Mouse (Mus musculus) c-Kit-negative CD71-positive TER-119-positive erythroid progenitor cells, embryonic 14.5 days (primary cell): ENCODE measurements around the gene Zfp664.

Source experiments
- DNase-seq: peaks from one replicate; pipeline ENCODE4 v3.0.0-alpha.2; 2013; ENCODE audit warnings: low read depth, low spot score

Zfp664 gene

DNA sequence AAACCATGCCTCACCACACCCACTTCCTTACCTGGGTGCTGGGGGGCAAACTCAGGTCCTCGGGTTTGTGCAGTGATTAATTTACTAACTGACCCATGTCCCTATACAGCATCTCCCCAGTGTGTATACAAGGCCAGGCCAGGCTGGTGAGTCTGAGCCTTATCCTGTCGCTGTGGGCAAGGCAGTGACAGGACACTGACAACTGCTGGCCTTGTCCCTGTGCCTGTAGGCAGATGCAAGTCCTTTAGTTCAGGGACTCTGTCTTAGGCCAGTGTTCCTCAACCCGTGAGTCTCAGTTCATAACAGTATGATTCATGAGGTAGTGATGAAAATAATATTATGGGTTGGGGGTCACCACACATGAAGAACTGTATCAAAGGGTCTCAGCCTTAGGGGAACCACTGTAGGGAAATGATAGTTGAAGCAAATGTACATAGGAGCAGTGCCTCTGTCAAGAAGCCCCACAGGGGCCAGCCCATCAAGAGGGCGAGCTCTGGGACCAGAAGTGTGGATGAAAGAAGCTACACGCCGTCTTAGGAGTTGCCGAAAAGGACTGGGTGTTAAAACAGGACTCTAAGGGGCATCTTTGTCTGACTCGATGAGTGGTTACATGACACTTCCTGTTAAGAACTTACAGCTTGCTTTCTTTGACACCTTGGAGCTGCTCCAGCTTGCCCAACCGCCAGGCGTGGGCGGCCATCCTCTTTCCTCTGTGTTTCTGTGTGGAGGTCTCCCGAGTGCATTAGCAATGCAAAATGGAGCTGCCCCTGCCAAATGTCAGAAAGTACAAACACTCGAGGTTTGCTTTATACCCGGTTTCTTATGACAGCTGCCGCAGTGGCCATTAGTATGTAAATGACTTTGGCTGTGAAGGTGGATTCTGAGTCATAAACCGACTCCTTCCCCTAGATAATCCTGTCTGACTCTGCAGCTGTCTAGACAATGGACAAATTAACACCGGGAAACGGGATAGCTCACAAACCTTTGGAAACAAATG lies 60.2 kb downstream of the Zfp664 start:
- DNase-seq: no peak

DNA sequence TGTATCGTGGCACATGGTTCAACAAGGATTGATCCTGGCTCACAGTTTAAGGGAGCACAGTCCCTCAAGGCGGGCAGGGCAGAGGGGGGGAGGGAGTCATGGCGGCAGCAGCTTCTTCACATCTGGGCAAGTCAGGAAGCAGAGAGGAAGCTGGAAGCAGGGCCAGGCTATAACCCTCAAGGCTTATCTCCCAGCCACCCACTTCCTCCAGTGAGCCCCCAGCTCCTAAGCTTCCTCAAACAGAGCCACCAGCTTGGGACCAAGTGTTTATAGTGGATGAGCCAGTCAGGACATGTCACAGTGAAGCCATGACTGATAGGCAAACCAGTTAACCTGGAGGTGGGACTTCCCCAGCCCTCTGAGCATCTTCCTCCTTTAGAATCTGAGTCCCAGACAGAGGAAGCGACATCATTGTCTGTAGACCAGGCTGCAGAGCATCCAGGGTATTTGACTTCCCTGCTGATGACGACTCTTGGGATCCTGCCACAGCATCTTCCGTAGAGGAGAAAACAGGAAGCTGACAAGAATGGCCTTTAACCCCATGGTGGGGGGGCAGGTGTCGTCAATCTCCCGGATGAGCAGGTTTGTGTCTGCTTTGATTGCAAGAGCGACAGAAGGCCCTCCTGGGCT lies 67.0 kb downstream of the Zfp664 start:
- DNase-seq: no peak

DNA sequence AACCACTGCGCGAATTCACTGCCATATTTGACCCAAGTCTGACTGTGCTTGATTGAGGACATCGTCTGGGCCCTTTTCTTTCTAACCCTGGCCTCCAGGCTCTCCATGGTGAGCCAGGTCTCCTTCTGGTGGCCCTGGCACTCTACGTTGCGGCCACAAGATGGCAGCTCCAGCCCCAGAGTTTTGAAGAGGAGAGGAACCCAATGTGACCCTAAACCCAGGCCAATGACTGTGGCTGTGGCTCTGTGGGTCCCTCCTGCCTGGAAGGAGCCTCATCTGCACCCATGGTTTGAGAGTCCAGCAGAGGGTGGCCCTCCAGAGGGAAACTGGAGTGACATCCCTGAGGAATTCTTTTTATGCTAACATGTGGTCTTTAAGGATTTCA lies 67.6 kb downstream of the Zfp664 start:
- no peak for DNase-seq

DNA sequence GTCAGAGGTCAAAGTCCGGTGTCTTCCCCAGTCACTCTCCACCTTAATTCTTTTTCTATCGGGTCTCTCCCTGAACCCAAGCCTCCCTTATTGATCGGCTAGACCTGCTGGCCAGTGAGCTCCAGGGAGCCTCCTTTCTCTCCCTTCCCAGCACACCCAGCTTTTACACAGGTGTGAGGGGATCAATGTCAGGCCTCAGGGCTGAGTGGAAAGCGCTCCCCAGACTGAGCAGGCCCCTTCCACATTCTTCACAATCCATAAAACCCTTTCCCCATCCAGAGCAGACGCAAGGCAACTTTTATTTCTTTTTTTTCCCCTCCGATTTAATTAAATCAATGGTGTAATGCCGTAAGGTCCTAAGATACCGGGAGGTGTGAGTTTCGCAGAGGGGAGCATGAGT lies 68.1 kb downstream of the Zfp664 start:
- no peak for DNase-seq

DNA sequence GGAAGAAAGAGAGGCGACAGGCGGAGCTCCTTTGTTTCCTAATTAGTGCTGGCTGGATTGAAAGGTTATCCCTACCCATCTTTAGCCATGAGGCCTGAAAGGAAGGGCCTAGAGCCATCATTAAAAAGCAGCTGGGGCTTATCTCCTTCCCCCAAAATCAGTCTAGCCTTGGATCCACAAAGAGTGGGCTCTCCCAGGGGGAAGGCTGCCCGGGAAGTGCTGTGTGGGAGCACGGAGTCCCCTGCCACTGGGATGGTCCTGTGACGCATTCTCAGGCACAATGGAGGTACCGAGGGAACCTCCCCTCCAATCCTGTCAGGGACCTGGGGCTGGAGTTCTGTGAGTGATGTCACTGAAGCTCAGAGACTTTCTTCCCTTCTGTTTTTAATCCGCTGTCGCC lies 68.6 kb downstream of the Zfp664 start:
- DNase-seq: no peak

GRCm38 (mm10) chr5:124934558-124934957 lies 72.1 kb downstream of the Zfp664 start:
- no peak for DNase-seq

GRCm38 (mm10) chr5:124943181-124943792 lies 80.8 kb downstream of the Zfp664 start:
- DNase-seq: no peak

DNA sequence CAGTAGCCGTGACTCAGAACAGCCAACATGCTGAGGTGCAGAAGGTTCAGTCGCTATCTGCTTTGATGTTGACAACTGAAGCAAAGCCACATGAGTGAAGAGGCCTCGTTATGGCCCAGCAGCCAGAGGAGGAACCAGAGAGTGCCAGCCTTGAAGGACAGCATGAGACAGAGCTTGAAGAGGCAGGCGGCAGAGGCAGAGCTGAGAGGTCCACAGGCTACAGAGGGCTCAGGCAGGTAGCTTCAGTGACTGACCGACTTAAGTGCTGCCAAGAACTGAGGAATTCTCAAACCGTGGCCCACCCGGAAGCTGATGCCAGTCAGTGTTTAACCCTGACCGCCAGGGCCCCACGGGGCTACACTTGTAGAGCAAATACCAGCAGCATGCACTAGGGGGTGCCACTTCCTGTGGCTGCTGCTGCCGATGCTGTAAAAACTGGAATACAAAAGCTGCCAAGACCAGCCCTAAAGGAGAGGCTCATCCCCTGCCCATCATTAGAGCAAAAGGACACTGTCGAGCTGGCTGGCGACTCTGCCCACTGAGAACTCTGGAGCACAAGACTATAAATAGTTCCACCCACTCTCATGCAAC lies 81.4 kb downstream of the Zfp664 start:
- DNase-seq: no peak

DNA sequence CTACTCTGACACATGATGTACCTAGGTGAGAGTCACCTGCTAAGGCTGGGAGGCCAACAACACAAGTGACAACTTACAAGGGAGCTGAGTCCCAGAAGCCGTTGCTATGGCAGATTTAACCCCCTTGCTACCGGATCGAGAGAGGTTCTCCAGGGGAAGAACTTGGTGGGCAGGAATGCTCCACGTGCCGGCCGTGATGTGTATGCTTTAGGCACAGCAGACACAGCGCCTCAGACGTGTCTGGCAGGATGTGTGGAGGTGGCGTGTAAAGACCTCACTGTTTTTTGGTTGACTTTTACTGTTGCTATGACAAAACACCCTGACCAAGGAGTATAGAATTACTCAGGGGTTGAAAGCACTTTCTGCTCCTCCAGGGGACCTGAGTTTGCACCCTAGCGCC lies 81.9 kb downstream of the Zfp664 start:
- no peak for DNase-seq

DNA sequence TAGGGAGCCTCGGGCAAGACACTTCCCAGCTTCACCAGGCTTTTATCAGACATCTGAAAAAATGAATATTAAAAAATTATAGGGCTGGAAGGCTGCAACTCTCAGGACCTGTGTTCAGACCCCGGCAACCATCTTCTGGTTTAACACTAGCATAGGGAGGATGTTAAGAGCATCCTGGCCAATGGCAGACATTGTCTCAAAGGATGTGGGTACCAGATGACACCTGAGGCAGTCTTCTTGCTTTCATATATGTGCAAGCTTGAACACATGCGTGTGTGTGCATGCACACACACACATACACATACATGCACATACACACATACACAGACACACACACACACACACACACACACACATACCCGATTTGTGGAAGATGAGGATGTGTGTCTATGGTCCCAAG lies 82.6 kb downstream of the Zfp664 start:
- DNase-seq: no peak

DNA sequence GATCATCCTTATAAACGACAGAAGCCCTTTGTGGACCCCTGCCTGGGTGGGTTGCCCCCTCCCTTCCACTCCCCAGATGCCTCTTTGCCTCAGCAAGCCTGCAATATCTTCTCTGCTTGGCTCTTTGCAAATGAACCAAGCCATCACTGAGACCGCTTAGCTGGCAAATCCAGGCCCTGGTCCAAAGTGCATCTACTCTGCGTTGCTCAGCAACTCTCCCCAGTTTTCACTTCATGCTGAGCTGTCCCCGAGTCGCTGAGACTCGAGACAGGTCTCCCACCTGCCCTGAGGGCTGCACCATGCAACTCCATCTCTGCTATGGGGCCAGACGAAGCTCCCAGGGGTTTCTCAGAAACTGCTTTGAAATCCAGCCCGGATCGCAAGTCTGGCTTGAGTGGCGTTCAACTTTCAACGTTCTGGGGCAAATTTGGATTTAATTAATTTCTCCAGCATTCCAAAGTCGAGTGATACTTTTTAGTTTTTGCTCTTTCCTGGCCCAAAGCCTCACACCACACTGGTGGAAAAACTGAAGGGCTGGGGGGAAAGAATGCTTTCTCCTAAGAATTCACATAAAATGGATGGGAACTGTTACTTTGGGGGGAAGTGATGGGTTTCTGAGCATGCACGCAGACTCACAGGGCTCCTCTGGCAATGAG lies 88.3 kb downstream of the Zfp664 start:
- DNase-seq: no peak

GRCm38 (mm10) chr5:124951333-124951732 lies 88.8 kb downstream of the Zfp664 start:
- no peak for DNase-seq
